Mouse (Mus musculus) hematopoietic stem cell, adult 5-6 weeks (primary cell): Measurements from ENCODE around the gene Slc26a6. TPM values are rescaled to one million over a fixed set of nuclear protein-coding genes. Genes with fewer than 3 reads are reported as not detected.

ENCODE experiments used
- ATAC-seq, 2 experiments: fragments of 125-278 bp in 1 of 2; replicated peaks in 1 of 2; 2 replicates each; pipeline ENCODE4 v1.8.0; 2016 to 2017; ENCODE audit warnings: inconsistent platforms in 2 of 2, mild to moderate bottlenecking in 2 of 2, moderate number of reproducible peaks in 2 of 2, low read depth in 1 of 2, moderate TSS enrichment in 1 of 2; ENCODE audit not compliant: low FRiP score in 2 of 2, poor library complexity in 2 of 2, severe bottlenecking in 2 of 2, insufficient read depth in 1 of 2, low TSS enrichment in 1 of 2
- total RNA-seq: library from RNA; stranded (forward); fragments of 172-1452, 232-1000 nt; gene quantifications from 2 replicates; pipeline ENCODE4 v1.2.3, GENCODE M21; 2017

Slc26a6 gene
- total RNA-seq, 1 experiment from 2014 or later: 1.8 TPM

GRCm38 (mm10) chr9:108831637-108832036 lies 21.4 kb upstream of the Slc26a6 start:
- ATAC-seq: peak; percentile 15 to 54; a peak in 2 of 4 replicates

- ATAC-seq: peak; percentile 88 to 93
Observed at GRCm38 (mm10) chr9:108832390-108833108, 20.5 kb upstream of the Slc26a6 start.

- peak in 1 of 2 experiments; percentile 60; a peak in 3 of 4 replicates for ATAC-seq
Observed at GRCm38 (mm10) chr9:108842989-108843388, 10.1 kb upstream of the Slc26a6 start.

- ATAC-seq: no peak
Observed at GRCm38 (mm10) chr9:108845390-108845789, 7.7 kb upstream of the Slc26a6 start.

GRCm38 (mm10) chr9:108847374-108847773 lies 5.7 kb upstream of the Slc26a6 start:
- ATAC-seq: no peak

GRCm38 (mm10) chr9:108848419-108848818 lies 4.7 kb upstream of the Slc26a6 start:
- ATAC-seq: no peak

- ATAC-seq: peak; percentile 91 to 93
Observed at GRCm38 (mm10) chr9:108853635-108854240, 655 bp downstream of the Slc26a6 start.

GRCm38 (mm10) chr9:108854241-108854696 lies 1.2 kb downstream of the Slc26a6 start:
- ATAC-seq: peak; percentile 86 to 89

- ATAC-seq: no peak
Observed at GRCm38 (mm10) chr9:108855335-108855734, 2.3 kb downstream of the Slc26a6 start.

GRCm38 (mm10) chr9:108858792-108859527 lies 5.9 kb downstream of the Slc26a6 start:
- ATAC-seq: no peak

- ATAC-seq: no peak
Observed at GRCm38 (mm10) chr9:108912308-108912707, 59.2 kb downstream of the Slc26a6 start.

GRCm38 (mm10) chr9:108913161-108913560 lies 60.1 kb downstream of the Slc26a6 start:
- no peak for ATAC-seq

GRCm38 (mm10) chr9:108913621-108914020 lies 60.5 kb downstream of the Slc26a6 start:
- ATAC-seq: no peak

GRCm38 (mm10) chr9:108914491-108914890 lies 61.4 kb downstream of the Slc26a6 start, which contains the start of gene Tmem89:
Gene Tmem89 (plus strand): TSS chr9:108914619.
- no peak for ATAC-seq

GRCm38 (mm10) chr9:108925897-108926296 lies 72.8 kb downstream of the Slc26a6 start:
- no peak; a peak in 1 of 4 replicates for ATAC-seq

- no peak for ATAC-seq
Observed at GRCm38 (mm10) chr9:108928424-108928823, 75.3 kb downstream of the Slc26a6 start.

GRCm38 (mm10) chr9:108935991-108936390 lies 82.9 kb downstream of the Slc26a6 start:
- ATAC-seq: peak; percentile 1 to 4; a peak in 1 of 4 replicates
